Comparison of ENCODE assay signal across 28 mouse cellular contexts in the genomic region with DNA sequence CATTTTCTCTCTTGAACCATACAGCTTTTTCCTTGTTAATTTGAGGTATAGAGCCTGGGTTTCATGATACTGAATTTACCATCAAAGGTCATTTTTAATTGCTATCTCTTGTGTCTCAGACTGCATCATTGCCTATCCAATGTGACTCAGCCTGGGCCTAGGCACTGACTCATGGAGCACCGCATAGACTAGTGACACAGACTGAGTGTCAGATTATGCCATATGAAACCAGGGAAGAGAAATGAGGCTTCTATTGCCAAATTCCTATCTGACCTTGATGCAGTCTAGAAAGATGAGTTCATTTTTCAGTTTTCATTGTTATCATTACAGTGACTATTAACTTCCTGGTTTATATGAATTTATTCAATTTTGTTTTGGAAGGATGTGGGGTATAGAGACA.
DNase-seq lines count a peak whose midpoint lies in the region; ATAC-seq and TF ChIP-seq lines count a peak whose summit lies in the region.
"Had no signal": no experiment of that assay in that cellular context is flagged by ENCODE, and none has a peak within 500 bp of the region (broad histone marks: within the 10 kb centered on the region; RNA-seq: fewer than 3 reads in every experiment).

No protein-coding gene starts in this region.

- H3K4me3 ChIP-seq in layer of hippocampus, adult 2 months: no peak overlapping the region
- H3K4me3 ChIP-seq in forebrain, embryonic 12.5 days (replicated peaks): no peak overlapping the region
- H3K4me3 ChIP-seq: embryonic facial prominence, embryonic 12.5 days; forebrain, embryonic 15.5 days; heart, adult 2 months; heart, embryonic 12.5 days; midbrain, embryonic 13.5 days; neural tube, embryonic 15.5 days had no signal

- H3K4me1 ChIP-seq in forebrain, embryonic 12.5 days: no peaks in the 10 kb centered on the region
- H3K4me1 ChIP-seq: embryonic facial prominence, embryonic 12.5 days; forebrain, embryonic 15.5 days; heart, embryonic 12.5 days; midbrain, embryonic 13.5 days; neural tube, embryonic 15.5 days had no signal

- no peak overlapping the region for H3K9ac ChIP-seq in forebrain, embryonic 12.5 days
- H3K9ac ChIP-seq: embryonic facial prominence, embryonic 12.5 days; forebrain, embryonic 15.5 days; heart, embryonic 12.5 days; liver, embryonic 14.5 days; midbrain, embryonic 13.5 days; neural tube, embryonic 15.5 days had no signal

- no peak for DNase-seq in layer of hippocampus, adult 2 months (ENCODE audit: low spot score in 2 of 2)
- DNase-seq in layer of hippocampus, adult 8-10 months (ENCODE audit: low spot score in 2 of 2): no peak
- peak; percentile 19 for DNase-seq in NIH3T3 (ENCODE audit: low read depth)
- peak; percentile 30 for DNase-seq in adrenal gland, postnatal 25 days
- no peak for DNase-seq in B cell, adult 2 months
- no peak for DNase-seq in neural tube, embryonic 10.5 days (ENCODE audit: extremely low spot score, low spot score)
- DNase-seq: cerebellum, adult 11-12 months; cerebellum, adult 9-11 months; embryo, embryonic 11 days; heart, adult 2 months; heart, postnatal 4 days; kidney, adult 9 months; kidney, postnatal 10 days; liver; lung, adult 2 months; lung, postnatal 10 days; retina, postnatal 1 day; thymus, postnatal 4 days had no signal

- no peak for TF ChIP-seq CTCF in layer of hippocampus, adult 2 months (conservative IDR thresholded peaks at IDR 0.05)

- H3K27me3 ChIP-seq in forebrain, embryonic 12.5 days: no peaks in the 10 kb centered on the region
- H3K27me3 ChIP-seq: embryonic facial prominence, embryonic 12.5 days; forebrain, embryonic 15.5 days; heart, embryonic 12.5 days; midbrain, embryonic 13.5 days; neural tube, embryonic 15.5 days had no signal

- no peak overlapping the region for H3K4me2 ChIP-seq in forebrain, embryonic 12.5 days
- H3K4me2 ChIP-seq: embryonic facial prominence, embryonic 12.5 days; forebrain, embryonic 15.5 days; heart, embryonic 12.5 days; midbrain, embryonic 13.5 days; neural tube, embryonic 15.5 days had no signal

- H3K9me3 ChIP-seq in forebrain, embryonic 12.5 days: no peaks in the 10 kb centered on the region
- H3K9me3 ChIP-seq: embryonic facial prominence, embryonic 12.5 days; forebrain, embryonic 15.5 days; G1E; heart, embryonic 12.5 days; midbrain, embryonic 13.5 days; neural tube, embryonic 15.5 days had no signal

- ATAC-seq in forebrain, embryonic 12.5 days (ENCODE audit: low FRiP score): no peak
- ATAC-seq: forebrain, embryonic 15.5 days; hindbrain, embryonic 16.5 days; midbrain, embryonic 13.5 days had no signal

- WGBS in forebrain, embryonic 12.5 days: 94% methylated on average over 1 of the region's 1 CpGs

- peak overlapping the region; percentile 32; the same call in 1 of the 2 replicates for H3K27ac ChIP-seq in layer of hippocampus, adult 2 months
- no peak overlapping the region for H3K27ac ChIP-seq in forebrain, embryonic 12.5 days
- H3K27ac ChIP-seq: embryonic facial prominence, embryonic 12.5 days; forebrain, embryonic 15.5 days; heart, adult 2 months; liver, embryonic 14.5 days; macrophage; midbrain, embryonic 13.5 days; neural tube, embryonic 15.5 days had no signal

- H3K36me3 ChIP-seq in forebrain, embryonic 12.5 days (replicated peaks): no peaks in the 10 kb centered on the region
- H3K36me3 ChIP-seq: embryonic facial prominence, embryonic 12.5 days; forebrain, embryonic 15.5 days; G1E; heart, embryonic 12.5 days; midbrain, embryonic 13.5 days; neural tube, embryonic 15.5 days had no signal

Comparison
In these comparisons a context has a peak if more than half of its experiments do, and no peak if none do; other contexts are left out.
1. DNase-seq: peak in NIH3T3 (single experiment) and adrenal gland, postnatal 25 days (single experiment); none in layer of hippocampus, adult 2 months (0 of 2), layer of hippocampus, adult 8-10 months (0 of 2), B cell, adult 2 months (0 of 2) and neural tube, embryonic 10.5 days (single experiment).